Mouse (Mus musculus): Measurements from ENCODE around the gene 3110021N24Rik.
"Not testable (repeated sequence)": the region's sequence is repeated elsewhere in the genome, so short reads cannot be mapped to it uniquely, and the experiment has no call there.

Gene 3110021N24Rik

DNA sequence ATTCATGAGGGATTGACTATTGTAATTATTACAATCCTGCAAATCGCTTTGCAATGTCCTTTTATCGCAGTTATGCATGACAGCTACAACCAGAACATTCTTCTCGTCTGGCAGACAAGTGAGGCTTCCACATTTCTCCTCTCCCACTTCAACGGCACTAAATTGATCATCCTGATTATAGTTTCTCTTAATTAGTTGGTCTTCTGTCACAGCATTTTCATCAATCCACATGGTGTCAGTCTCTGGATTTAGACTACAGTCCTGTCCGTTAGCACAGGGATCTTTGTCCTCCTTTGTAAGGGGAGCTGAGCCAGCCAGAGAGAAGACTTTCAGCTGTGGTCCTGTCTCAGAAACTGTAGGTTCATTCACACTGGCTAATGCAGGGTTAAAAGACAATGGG, at the start of gene 3110021N24Rik:
3110021N24Rik (plus strand) TSS at position 301 of the 400 bp plus-strand sequence.
- DNase-seq (ENCODE audit: low read depth, low spot score), result no peak

DNA sequence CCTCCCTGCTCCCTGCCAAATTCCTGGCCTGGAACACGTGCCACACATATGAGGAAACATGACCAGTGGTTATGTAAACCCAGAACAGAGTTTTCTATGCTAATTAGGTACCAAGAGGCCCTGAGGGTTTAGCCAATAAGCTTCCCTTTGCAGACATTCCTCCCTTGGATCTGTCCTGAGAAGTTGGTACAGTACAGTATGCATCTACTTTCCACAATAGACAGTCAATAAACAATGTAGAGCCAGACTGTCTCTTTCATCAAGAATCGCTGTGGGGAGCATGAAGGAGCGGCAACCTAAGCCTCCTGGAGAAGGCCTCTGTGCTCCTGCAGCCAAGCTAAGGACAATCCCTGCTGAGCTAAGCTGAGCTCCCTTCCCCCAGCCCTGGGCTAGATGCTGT, 33.3 kb upstream of the 3110021N24Rik start:
- DNase-seq (ENCODE audit: low read depth, low spot score), result no peak

DNA sequence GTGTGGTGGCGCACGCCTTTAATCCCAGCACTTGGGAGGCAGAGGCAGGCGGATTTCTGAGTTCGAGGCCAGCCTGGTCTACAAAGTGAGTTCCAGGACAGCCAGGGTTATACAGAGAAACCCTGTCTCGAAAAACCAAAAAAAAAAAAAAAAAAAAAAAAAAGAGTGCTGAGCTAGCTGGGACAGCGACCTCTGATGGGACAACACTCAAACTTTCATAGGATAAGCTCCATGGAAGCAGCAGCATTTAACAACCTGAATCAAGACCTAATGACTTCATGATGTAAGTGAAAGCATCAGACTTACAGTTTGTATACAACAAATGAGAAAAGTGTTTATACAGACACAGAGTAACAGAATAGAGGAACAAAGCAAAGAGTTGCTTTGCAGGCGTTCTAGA, 32.4 kb upstream of the 3110021N24Rik start:
- not testable (repeated sequence) for DNase-seq (ENCODE audit: low read depth, low spot score)

DNA sequence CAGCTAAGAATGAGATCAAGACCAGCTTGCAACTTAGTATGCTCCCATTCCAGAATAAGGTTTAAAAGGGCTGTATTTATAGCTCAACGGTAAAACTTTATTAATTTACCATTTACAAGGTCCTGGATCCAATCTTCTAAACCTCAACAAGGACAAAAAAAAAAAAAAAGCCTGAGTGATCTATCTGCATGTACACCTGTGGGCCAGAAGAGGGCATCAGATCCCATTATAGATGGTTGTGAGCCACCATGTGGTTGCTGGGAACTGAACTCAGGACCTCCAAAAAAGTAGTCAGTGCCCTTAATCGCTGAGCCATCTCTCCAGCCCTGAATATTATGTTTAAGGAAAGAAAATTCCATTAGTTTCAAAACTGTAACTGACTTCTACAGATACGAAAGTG, 29.0 kb upstream of the 3110021N24Rik start:
- no peak for DNase-seq (ENCODE audit: low read depth, low spot score)

- no peak for DNase-seq (ENCODE audit: low read depth, low spot score)
Measured at GRCm38 (mm10) chr4:108691469-108691868, 28.0 kb upstream of the 3110021N24Rik start.

- DNase-seq (ENCODE audit: low read depth, low spot score), result peak; percentile 44
Measured at GRCm38 (mm10) chr4:108696934-108697333, 22.5 kb upstream of the 3110021N24Rik start.

DNA sequence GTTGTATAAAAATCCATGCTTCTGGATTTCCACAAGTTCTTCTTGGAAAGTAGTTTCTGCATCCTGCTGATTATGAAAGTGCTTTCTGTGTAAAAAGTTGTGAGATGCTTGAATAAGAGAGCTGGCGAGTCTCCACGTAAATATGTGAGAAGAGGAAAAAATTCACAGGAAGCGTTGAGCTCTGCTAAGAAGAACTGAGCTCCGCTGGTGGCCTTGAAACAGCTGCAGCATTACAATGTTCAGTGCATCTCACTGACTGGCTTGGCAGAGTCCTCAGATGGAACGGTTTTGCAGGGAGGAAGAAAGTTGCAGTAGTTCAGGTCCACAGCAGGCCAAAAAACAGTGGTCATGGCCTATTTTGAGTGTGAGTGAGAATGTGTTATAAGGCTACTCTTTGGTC, 11.2 kb upstream of the 3110021N24Rik start:
- DNase-seq (ENCODE audit: low read depth, low spot score), result no peak

- no peak for DNase-seq (ENCODE audit: low read depth, low spot score)
Measured at GRCm38 (mm10) chr4:108721245-108721784, 1.9 kb downstream of the 3110021N24Rik start.

DNA sequence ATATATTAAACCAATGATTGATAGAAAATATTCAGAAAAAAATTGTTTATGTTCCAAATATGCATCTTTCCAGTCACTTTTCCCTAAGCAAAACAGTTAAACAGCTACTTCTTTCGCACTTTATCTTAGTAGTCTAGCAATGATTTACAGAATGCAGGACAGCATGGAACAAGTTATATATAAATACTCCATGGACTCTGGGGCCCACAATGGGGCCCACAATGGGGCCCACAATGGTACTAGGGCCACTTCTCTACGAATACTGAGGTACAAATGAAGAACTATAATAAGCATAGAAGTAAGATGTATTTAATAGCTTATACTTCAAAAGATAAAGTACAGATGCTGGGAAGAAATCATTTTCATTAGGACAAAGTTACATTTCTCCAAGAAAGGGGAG, 4.7 kb downstream of the 3110021N24Rik start:
- no peak for DNase-seq (ENCODE audit: low read depth, low spot score)

DNA sequence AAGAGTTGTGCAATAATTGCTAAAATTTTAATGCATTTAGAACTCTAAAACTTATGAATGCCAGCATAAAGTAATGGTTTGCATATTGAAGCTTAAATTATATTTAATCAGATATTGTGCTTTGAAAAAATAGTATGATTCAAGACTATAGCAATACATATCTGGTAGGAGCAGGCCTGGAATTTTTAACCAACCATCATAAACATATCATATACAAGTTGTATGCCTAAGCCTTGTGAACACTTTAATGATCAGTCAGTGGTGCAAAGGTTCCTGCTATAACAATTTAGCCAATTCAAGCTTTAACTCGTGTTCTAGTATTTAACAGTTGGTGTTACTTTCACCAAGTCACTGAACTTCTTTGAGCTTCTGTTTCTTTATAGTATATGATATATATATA, 11.0 kb downstream of the 3110021N24Rik start:
- DNase-seq (ENCODE audit: low read depth, low spot score), result no peak

DNA sequence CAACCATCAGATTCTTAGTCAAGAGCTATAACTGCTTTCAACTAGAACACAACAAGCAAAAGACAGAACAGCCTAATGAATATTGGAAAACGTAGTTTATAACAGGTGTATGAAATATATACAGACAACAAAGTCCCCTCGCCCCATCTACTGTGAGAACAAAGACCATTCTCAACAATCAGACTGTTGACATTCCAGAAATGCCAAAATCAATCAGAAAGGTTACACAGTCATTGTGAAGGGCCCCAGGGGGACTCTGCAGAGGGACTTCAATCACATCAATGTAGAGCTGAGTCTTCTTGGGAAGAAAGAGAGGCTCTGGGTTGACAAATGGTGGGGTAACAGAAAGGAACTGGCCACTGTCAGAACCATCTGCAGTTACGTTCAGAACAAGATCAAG, 12.1 kb downstream of the 3110021N24Rik start:
- no peak for DNase-seq (ENCODE audit: low read depth, low spot score)

DNA sequence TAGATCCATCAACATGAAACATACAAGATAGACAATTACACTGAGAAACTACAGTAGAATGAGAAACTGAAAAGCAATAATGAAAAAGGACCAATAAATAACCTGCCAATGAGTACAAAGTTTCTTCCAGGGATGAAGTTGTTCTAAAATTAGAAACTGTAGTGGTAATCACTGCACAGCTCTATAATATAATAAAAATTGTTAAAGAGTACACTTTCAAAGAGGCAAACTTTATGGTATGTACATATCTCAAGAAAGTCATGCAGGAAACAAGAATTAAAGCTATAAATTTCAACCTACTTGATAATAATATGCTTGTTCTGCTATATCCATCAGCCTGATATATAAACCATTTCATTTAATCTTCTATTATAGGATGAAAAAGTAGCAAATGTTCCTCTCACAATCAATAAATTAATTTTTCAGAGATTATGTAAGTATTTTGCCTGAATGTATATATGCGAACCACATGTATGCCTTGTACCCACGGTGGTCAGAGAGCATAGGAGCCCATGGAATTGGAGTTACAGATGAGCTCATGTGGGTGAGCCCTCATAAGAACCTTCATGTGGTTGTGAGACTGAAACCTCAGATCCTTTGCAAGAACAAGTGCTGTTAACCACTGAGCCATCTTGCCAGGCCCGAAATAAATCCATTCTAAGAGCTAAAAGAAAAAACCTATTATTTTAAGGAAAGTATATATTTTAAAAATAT, 26.9 kb downstream of the 3110021N24Rik start:
- no peak for DNase-seq (ENCODE audit: low read depth, low spot score)

DNA sequence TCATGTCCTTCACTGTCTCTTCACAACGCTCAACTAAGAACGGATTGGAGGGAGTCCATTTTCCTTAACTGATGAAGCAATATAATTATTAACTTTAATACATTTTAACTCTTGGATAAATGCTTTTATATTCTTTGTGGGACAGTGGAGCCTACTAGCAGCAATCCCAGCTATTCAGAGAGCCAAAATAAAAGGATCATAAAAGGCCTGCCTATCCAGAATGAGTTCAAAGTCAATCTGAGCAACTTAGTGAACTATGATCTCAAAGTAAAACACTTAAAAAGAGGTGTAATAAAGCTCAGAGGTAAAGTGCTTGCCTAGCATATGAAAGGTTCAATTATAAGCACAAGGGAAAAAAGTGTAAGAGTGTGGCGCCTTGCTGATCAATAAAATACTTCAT, 40.1 kb downstream of the 3110021N24Rik start:
- no peak for DNase-seq (ENCODE audit: low read depth, low spot score)

DNA sequence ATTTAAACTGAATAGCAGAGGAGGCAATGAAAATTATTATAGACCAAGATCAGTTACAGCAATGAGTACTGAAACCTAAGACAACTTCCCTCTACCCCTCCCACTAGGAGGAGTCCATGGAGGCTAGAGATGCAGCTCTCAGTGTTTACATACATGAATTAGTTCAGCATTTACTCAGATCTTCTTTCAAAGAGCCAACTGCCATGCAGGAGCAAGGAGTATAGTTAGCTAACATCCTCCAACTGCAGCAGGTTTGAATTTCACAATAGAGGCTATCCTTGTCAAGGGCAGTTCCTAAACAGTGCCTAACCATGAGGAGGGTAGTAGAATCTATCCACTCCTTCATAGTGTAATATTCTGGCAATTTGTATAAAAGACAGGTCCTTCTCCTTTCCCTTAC, 49.1 kb downstream of the 3110021N24Rik start:
- DNase-seq (ENCODE audit: low read depth, low spot score), result no peak

- peak; percentile 59 for DNase-seq (ENCODE audit: low read depth, low spot score)
Measured at GRCm38 (mm10) chr4:108779763-108780056, 60.3 kb downstream of the 3110021N24Rik start.

DNA sequence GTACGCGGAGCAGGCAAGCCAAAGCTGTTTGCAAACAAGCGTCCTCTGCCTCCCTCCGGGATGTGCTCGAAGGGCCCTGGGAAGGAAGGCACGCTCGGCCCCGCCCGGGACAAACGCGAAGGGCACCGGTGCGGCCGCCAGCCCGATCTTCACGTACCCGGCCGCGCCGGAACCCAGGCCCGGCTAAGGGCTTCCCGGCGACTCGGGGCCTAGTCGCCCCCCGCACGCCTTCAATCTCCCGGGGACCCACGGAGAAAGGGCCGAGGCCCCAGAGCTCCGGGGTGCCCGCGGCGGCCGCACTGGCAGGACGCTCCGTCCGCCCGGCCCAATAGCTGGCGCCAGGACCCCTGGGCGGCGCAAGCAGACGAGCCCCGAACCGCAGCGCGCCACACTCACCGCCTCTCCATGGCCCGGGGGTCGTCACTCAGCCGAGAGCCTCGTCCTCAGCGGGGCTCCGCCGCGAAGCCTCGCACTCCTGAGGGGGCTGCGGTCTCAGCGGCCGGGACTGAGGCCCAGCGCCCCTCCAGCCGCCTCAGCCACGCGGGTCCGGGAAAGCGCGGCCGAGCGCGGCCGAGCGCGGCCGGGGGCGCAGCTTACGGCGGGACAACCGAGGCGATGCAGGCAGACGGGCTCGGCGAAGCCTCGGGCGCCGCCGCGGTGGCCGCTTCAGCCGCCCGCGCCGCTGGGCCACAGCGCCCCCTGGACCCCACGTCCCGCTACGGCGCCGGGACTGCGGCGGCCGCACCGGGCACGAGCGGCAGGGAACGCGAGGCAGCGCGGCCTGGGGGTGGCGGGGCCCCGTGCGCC, 60.8 kb downstream of the 3110021N24Rik start, which contains the start of gene Zfyve9:
Zfyve9 (minus strand) TSS at position 742 of the 807 bp plus-strand sequence.
- DNase-seq (ENCODE audit: low read depth, low spot score), result peak; percentile 75

DNA sequence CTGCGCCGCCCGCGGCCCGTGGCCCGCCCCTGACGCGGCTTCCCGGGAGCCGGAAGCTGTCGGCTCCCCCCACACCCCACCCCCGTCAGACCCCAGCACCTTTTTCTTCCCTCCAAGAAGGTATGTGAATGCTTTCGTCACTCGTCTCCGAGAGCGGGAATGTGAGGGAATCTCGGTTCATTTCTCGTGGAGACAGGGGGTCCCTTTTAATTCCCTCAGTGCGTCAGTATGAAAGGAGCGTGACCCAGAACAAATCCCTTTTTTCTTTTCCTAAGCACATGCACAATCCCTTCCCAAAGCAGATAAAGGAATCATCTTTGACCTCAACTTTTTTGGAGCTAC, 61.4 kb downstream of the 3110021N24Rik start:
- peak; percentile 85 for DNase-seq (ENCODE audit: low read depth, low spot score)

- no peak for DNase-seq (ENCODE audit: low read depth, low spot score)
Measured at GRCm38 (mm10) chr4:108781596-108781995, 62.1 kb downstream of the 3110021N24Rik start.

GRCm38 (mm10) chr4:108782421-108783085, 63.1 kb downstream of the 3110021N24Rik start:
- DNase-seq (ENCODE audit: low read depth, low spot score), result no peak

DNA sequence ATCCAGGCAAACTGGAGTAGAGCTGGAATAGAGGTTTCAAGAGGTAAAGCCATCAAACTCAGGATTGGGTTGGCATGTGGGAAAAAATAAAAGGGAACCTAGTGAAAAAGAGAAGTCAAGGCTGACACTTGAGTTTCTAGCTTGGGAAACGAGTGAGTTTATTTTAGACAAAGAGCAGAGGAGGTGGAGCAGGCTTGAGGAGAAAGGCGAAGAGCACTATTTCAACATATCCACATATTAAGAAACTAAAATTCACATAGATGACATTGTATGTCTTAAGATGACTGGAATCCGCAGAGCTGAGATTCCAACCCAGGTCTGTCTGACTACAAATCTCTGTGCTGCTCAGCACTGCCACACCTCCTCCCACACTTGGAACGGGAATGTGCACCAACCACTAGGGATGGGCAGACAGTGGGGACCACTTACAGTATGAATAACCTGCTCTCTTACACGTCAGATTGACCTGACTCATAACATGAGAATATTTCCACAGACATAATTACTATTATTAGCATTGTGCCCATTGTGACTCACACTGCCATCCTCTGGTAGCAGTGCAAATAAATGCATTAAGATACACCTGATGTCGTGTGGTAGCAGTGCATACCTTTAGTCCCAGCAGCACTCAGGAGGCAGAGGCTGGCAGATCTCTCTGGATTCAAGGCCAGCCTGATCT, 69.9 kb downstream of the 3110021N24Rik start:
- no peak for DNase-seq (ENCODE audit: low read depth, low spot score)

- DNase-seq (ENCODE audit: low read depth, low spot score), result no peak
Measured at GRCm38 (mm10) chr4:108790507-108790906, 71.1 kb downstream of the 3110021N24Rik start.

DNA sequence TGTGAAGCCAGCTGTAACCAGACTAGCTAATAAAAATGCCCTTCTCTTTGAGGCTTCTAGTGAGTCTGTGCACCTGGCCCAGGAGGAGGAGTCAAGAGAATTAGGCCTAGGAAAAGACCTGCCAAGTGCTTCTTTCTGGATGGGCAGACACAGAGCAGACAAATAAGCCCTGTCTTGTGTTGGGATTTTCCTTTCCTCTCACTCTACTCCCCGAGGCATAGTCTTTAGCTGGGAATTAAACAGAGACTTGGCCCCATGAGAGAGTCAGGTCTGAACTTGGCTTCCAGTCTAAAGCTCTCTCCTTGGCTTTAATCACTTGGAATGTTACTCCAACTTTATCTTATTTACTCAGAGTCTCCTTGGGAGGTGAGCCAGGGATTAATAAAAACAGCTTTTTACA, 74.5 kb downstream of the 3110021N24Rik start:
- DNase-seq (ENCODE audit: low read depth, low spot score), result no peak
